Mouse (Mus musculus): ENCODE data around the gene Wwp2. TPM values are rescaled to one million over a fixed set of nuclear protein-coding genes. Genes with fewer than 3 reads are reported as not detected.
A peak's percentile ranks its signal among the peaks of the same experiment; 100 is the strongest.
"Not testable (repeated sequence)": the region's sequence is repeated elsewhere in the genome, so short reads cannot be mapped to it uniquely, and the experiment has no call there.

Gene Wwp2
- total RNA-seq, 2 experiments from 2014 or later: 37.1 to 38.8 TPM

DNA sequence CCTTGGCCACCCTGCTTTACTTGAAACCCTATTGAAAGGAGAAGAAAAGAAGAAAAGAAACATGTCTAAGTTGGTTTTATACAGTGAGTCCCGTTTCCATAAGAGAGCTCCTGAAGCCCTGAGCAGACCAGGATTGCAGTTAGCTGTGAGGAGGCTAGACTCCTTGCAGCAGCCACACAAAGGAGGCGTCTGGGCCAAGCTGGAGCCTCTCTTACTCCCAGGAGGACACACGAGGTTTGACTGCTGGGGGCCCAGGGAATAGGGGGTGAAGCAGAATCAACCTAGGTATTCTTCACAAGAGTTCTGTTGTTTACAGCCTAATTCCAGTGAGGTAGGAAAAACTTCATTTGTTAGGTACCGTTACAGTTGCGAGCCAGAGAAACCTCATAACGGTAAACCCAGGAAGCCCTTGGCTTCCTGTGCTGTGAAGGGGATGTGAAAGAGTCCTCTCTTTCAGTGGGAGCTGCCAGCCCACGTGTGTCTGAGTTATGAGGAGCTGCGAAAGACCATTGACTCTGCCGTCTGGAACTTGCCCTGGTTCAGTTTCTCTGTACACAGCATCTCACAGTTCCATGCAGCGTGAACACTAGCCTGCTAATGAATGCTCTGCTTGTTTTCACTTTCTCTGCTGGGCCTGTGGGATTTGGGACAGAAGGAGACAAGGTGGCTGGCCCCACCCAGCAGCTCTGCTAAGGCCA is 36.4 kb downstream of the Wwp2 start:
- no peak for DNase-seq (ENCODE audit: low spot score in 2 of 2)

DNA sequence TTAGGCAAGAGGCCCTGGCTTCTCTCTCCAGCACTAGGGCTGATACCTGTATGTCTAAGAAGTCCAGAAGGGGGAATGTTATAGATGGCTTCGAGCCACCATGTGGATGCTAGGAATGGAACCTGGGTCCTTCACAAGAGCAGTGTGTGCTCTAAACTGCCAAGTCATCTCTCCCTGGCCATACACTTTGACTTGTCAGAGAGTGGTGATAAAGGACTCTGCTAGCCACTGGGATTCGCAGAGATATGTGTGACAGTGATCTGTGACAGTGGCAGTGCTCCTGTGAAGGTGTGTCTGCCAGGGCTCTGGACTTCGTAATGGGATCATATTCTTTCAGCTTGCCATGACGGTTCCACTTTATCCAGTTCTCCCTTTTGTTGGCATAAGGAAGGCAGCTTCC is 37.2 kb downstream of the Wwp2 start:
- no peak for DNase-seq (ENCODE audit: low spot score in 2 of 2)

DNA sequence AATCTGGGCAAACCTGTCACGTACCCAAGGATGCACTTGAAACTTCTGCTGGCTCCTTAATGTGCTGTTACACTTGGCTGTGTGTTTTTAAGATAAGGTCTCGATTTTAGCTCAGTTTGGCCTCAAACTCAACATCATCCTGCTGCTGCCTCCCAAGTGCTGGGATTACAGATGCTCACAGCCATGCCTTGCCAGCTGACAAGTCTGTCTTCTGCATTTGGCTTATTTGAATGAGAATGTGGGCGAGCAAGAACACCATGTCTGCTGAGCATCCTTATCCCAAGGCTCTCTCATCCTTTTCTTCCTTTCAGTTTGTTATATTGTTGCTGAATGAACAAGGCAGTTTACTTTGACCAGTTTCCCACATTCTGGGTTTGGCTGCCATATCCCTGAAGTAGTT is 39.4 kb downstream of the Wwp2 start:
- DNase-seq (ENCODE audit: low spot score in 2 of 2): no peak

DNA sequence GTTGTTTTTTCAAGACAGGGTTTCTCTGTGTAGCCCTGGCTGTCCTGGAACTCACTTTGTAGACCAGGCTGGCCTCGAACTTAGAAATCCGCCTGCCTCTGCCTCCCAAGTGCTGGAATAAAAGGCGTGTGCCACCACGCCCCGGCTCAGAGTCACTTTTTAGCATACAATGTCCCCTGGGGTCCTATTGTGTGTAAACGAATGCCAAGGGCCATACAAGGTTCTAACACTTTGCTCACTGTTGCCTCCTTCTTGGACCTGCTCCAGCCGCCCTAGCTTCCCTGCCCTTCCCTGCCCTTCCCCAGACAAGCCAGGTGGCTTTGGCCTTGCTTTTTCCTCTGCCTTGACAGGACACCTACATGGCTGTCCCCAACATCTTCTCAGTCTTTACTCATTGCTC is 40.6 kb downstream of the Wwp2 start:
- not testable (repeated sequence) for DNase-seq (ENCODE audit: low spot score in 2 of 2)

DNA sequence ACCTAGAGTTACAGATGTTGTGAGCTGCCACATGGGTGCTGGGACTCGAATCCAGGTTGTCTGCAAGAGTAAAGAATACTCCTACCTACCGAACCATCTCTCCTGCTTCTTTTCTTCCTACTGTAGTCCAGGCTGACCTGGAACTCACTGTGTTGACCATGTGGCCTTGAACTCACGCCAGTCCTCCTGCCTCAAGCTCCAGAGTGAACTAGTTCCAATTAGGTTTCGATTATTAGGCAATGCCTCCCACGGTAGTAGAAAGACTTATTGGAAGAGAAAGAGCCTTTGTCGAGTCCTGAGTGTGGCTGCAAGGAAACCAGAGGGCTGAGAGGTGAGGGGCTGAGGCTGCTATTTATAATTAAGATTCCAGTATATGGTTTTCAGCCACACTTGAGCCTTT is 42.6 kb downstream of the Wwp2 start:
- no peak for DNase-seq (ENCODE audit: low spot score in 2 of 2)

DNA sequence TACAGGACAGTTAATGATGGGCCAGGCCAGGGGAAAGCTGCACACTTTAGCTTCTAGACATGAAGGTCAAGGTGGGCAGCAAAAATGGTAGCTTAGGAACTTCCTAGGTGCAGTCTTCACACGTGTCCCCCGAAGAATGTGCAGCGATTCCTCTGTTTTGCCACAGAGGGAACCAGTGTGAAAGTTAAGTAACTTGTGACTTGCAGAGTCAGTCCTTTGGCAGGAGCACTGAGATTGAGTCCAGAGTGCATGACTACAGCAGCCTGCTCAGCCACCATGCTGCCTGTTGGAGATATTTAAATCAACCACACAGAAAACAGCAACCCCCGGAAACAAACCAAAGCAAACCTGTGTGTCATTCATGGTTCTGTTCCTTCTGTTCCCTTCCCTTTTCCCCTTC is 44.3 kb downstream of the Wwp2 start:
- DNase-seq (ENCODE audit: low spot score in 2 of 2): no peak

DNA sequence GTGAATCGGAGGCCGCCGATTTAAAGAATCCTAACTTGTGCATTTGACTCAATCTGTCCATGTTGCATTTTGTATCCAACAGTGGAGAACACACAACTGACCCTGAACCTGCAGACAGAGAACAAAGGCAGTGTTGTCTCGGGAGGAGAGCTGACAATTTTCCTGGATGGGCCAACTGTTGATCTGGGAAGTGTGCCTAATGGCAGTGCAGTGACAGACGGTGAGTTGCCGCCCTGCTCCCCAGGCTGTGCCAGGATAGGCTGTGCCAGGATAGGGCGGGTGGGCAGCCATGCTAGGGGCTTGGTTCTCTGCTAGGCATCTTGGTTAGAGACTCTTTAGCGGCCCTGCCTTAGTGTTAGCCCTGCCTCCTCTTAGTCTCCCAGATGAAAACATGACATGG is 47.1 kb downstream of the Wwp2 start:
- peak; percentile 66 to 81 for DNase-seq (ENCODE audit: low spot score in 2 of 2)

DNA sequence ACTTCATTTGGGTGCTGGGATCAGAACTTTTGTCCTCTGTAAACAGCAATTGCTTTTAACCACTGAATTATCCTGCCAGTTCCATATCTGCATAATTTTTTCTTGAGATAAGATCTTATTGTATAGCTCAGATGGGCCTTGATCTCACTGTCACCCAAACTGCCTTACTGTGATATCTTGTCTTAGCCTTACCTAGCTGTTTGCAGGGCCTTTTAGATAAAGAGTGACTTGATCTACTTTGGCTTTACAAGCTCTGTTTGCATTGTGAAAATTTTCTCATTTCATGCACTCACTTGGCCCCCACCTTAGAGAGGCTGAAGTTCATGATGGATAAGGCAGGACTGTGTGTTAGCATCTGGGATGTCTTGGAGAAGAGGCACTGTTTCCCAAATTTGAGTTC is 48.8 kb downstream of the Wwp2 start:
- no peak for DNase-seq (ENCODE audit: low spot score in 2 of 2)

DNA sequence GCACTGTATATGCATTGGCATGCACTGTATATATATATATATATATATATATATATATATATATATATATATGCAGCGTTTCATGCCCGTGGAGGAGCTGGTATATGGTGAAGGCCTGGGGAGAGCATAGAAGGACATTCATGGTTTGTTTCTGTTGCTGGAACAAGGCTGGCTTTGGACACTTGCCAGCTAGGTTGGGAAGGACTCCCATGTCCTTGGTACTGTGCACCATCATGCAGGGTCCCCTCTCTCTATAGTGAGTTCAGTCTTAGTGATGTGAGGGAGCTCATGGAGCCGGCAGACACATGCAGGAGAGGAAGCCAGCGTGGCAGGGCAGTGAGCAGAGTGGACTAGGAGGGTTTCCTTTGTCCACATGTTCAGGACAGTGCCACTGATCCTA is 52.4 kb downstream of the Wwp2 start:
- no peak for DNase-seq (ENCODE audit: low spot score in 2 of 2)

DNA sequence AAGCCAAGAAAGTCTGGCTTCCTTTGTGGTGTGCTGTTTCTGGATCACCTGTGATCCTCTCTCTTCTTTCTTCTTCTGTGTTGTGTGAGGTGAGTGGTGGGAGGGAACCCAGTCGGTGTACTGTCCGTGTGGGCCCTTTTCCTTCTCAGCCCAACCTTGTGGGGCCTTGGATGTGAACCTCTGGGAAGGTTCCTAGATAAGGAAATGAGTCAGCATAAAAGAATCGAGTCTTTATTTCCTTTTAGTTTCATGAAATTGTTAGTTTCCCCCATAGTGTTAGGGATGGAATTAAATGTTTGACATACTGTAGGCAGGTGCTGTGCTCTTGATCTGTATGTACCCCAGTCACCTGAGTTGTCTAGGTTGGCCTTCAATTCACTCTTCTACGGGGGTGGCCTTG is 52.9 kb downstream of the Wwp2 start:
- no peak for DNase-seq (ENCODE audit: low spot score in 2 of 2)

DNA sequence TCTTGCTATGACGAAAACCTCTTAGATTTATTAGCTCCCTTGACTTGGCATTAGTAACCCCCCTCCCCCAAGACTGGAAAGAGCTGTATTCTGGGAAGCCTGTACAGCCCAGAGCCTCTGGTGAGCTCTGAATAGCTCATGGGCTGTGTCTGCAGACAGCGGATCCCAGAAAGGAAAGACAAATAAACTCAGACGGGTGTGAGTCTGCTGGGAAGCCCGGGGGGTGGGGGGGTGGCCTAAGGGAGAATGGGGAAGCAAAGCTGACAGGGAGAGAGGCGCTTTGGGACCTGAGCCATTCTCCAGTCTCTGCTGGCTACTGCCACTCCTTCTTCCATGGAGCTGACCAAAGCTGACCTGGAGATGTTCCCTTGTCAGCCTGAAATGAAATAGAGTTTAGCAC is 53.8 kb downstream of the Wwp2 start:
- DNase-seq (ENCODE audit: low spot score in 2 of 2): no peak

DNA sequence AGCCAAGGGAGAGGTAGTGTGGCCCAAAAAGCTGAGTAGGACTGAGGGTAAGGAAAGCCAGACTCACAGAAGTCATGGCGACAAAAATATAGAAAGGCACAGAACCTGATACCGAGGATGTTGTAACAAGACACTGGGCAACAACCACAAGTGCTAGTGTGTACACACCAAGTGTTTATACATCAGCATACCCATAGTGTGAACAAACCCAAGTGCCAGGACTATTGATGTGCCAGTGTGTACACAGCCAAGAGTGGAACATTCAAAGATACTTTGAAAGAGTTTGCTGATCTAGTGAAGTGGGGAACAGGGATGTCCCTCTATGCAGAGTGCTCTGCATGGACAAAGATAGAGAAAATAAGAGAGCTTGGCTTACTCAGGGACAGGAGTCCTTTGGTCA is 54.5 kb downstream of the Wwp2 start:
- DNase-seq (ENCODE audit: low spot score in 2 of 2): no peak

DNA sequence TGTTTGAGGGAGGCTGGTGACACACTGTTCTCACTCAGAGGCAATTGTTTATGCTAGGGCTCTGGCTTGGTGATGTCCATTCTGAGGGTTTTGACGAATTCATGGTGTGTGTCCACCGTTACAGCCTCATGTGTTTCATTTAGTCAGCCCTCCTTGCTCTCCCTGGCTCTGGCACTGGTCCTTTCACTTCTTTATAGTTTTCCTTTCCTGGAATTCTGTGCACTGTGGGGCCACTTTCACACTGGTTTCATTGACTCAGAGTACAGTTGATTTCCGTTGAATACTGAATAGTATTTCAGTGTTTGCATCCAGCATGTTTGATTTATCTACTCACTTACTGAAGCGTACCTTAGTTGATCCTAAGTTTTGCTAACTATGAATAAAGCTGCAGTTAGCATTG is 55.0 kb downstream of the Wwp2 start:
- no peak for DNase-seq (ENCODE audit: low spot score in 2 of 2)

DNA sequence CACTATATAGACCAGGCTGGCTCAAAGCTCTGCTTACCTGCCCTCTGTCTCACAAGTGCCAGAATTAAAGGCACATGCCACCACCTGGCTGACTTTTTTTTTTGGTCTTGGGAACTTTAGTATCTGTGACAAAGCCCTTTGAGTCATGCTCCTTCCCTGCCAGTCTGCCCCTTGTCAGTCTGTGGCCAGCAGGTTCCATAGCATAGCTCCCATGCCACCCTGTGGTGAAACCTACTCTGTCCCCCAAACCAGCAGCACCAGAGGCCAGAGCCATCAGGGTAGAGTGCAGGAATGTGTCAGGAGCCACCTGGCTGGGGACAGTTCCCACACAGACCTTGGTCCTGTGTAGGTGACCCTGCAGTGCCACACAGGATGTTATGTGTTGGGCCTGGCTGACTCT is 55.7 kb downstream of the Wwp2 start:
- DNase-seq (ENCODE audit: low spot score in 2 of 2): no peak

DNA sequence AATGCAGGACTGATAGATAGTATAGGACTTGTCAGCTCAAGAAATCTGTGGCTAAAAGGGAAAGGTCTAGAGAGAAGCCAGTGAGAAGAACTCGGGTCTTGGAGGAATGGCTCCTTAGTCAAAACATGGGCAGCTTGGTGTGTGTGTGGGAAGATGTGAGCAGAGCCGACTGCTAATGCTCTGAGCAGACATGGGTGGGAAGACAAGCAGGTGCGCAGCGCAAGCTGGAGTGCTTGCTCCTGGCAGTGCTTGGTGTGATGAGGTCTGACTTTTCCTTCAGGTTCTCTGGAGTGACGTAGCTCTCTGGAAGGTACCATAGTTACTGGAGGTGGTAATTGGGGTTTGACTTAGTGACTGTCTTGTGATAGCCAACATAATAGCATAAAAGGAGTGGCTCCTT is 56.6 kb downstream of the Wwp2 start:
- no peak for DNase-seq (ENCODE audit: low spot score in 2 of 2)

DNA sequence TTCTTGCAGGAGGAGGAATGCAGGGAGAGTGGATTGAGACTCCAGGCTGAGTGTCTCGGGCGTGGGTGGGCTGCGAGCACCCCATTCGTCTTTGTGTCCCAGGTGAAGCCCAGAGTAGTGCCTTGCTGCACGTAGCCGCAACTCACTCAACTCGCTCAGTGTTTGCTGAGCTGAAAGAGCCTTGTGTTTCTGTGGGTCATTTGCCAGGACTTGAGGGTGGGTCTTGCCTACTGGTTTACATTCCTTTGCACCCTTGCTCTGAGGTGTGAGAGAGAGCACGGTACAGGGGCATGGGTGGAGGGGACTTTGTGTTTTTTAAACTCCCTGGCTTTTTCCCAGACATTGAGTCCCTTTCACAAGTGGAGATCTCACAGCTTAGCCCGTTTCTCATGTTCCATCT is 59.3 kb downstream of the Wwp2 start:
- DNase-seq (ENCODE audit: low spot score in 2 of 2): no peak

DNA sequence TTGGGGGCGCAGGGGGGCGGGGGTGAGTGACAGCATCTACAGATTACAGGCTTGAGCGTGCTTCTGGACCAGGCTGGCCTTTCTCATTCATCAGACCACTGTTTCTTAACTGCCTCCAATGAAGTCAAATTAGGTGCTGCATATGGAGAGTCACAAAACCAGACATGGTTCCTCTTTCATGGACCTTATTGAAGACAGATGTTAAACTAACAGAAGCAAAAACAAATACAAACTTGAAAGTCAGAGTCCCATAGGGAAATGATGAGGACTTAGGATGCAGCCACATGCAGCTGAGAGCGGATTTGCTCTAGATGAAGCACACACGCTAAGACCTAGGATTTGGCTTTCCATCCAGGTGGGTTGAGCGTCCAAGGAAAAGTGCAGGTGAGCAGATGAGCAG is 61.5 kb downstream of the Wwp2 start:
- DNase-seq (ENCODE audit: low spot score in 2 of 2): no peak

DNA sequence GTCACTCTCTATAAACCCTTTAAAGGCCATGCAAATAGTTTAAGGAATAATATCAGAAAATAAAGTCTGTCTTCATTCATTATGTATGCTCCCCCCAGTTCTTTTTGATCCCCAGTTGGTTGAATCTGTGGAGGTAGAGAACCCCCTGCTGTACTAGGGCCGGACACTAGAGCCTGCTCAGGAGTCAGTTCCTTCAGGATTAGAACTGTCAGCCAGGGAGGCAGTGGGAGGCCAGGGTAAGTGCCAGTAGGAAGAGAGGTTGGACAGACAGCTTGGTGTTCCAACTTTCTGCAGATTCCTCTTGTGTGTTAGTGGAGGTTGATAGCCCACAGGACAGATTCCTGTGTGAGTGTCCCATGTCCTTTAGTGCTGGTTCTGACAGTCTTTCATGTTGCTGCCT is 62.2 kb downstream of the Wwp2 start:
- DNase-seq (ENCODE audit: low spot score in 2 of 2): no peak

DNA sequence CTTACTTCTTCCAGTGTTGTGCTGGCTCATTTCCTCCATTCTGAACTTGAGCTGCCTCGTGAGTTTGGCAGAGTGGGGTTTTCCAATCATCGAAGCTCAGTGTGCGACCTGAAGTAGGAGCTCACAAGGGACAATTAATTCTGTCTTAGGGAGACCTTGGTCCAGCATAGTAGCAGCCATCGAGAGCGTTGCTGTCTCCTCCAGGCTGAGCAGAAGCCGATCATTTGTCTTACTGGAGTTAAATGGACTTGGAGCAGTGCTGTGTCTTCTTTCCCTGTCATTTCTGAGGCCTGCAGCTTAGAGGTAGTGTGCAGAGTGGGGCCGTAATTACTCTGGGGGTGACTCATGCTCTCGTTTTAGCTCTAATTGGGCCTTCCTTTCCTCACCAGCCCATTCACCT is 62.6 kb downstream of the Wwp2 start:
- no peak for DNase-seq (ENCODE audit: low spot score in 2 of 2)

DNA sequence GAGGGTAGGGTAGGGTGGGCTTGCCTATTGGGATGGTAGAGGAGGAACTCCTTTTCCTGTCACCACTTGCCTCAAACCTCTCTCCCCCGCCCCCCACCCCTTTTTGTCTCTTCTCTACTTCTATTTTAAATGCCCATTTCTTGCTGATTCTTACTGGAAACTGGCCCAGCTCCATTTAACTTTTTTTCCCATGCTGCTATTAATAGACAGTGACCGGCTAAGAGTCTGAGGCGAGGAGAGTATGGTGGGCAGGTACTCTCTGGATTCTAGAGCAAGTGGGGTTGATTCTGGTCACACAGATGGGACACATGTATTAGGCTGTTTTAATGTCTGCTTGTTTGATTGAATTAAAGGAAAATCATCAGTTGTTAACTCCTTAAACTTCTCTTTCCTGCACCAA is 63.4 kb downstream of the Wwp2 start:
- DNase-seq (ENCODE audit: low spot score in 2 of 2): no peak

DNA sequence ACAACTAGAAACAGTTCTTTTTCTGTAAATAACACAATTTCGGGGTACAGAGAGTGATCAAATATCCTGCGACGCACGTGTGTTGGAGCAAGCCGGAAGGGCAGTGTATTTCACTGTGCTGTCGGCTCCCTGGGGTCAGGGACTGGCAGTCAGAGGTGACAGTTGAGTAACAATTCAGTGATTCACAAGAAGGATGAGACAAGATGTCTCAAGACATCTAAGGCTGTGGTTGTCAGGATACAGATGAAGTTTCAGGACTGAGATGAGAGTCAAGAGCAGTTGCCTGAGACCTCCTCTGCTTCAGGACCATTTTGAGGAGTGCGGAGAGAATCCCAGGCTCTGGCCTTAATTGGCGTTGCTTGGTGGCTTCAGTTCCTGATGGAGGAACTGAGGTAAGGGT is 66.2 kb downstream of the Wwp2 start:
- no peak for DNase-seq (ENCODE audit: low spot score in 2 of 2)

DNA sequence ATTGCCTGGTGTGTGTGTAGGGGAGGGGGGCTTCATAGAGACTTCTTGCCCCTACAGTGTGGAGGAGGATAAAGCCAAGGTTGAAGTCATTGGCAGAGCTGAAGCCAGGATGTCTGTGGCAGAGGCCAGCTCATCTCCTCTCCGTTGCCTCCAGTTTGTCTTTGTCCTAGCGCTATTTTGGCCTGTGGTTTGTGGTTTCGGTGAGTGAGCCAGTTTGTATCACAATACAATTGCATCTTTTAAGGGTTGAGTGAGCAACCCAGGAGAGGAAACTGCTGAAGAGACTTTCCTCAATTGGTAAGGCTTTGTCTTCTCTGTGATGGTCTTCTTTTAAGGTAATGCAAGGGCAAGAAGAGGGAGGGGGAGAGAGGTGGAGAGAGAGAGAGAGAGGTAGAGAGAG is 66.8 kb downstream of the Wwp2 start:
- DNase-seq (ENCODE audit: low spot score in 2 of 2): no peak

DNA sequence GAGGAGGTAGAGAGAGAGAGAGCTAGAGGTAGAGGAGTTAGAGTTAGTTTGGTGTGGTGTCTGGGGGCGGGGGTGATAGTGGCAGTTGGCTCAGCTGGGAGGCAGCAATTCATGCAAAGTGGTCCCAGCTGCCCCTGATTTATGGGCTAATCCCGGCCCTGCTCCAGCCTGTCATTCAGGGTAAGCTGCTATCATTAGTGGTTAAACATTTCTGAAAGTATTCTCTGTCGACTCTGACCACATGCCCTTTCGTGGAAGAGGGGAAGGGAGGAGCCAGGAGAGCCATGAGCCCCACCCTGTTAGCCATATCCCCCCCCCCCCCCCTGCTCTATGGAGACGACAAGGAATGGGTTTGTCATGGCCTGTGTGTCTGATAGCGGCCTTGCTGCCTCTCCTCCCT is 67.2 kb downstream of the Wwp2 start:
- DNase-seq (ENCODE audit: low spot score in 2 of 2): no peak
